Mouse (Mus musculus) neutrophil, adult 83 days (primary cell): ENCODE measurements around the gene Trmt5. TPM values are rescaled to one million over a fixed set of nuclear protein-coding genes. Genes with fewer than 3 reads are reported as not detected.

Experiments
- total RNA-seq, 2 experiments: library from RNA; stranded (reverse); gene quantifications; one replicate each; pipeline ENCODE4 v1.2.4; 2023

Gene Trmt5
- 1 to 10 TPM; 5.5 to 6.7 TPM for total RNA-seq

GRCm38 (mm10) chr12:73286287-73287092 is at the start of gene Trmt5, which contains the start of gene Slc38a6:
TSS of gene Trmt5 (minus strand) at chr12:73286710.
TSS of gene Slc38a6 (plus strand) at chr12:73286779.

Other genes starting within 250 kb of the Trmt5 start
- under 1 TPM in 1 of 2 experiments, not detected in 1; 0.11 TPM for gene Six1, start 232.8 kb downstream of the Trmt5 start, total RNA-seq
- under 1 TPM; 0.07 TPM for gene Six4, start 173.3 kb downstream of the Trmt5 start, total RNA-seq
- 1 to 10 TPM; 7.4 to 8.2 TPM for gene Mnat1, start 163.0 kb downstream of the Trmt5 start, total RNA-seq
- 10 to 100 TPM in 1 of 2 experiments, 1 to 10 TPM in 1; 9.9 to 11.1 TPM for gene Slc38a6, start 69 bp upstream of the Trmt5 start, total RNA-seq